Mouse (Mus musculus) cerebellum, adult (tissue): ENCODE measurements at regions not wholly inside any gene's neighbourhood (a gene's known extent, or its start where the extent isn't known, plus 50 kb on each side); places are given as distances from the start of the nearest gene placed in this dataset.
A peak's percentile ranks its signal among the peaks of the same experiment; 100 is the strongest.

Experiments
- ATAC-seq: cut with Nextera tagmentation; 2 replicates; pipeline ENCODE4 v1.9.2; 2017; ENCODE audit warnings: mild to moderate bottlenecking, moderate library complexity, mixed read lengths; ENCODE audit not compliant: insufficient number of reproducible peaks, low FRiP score, low TSS enrichment

GRCm38 (mm10) chr12:79970227-79970901, 142.4 kb downstream of the Zfp36l1 start:
- no peak for ATAC-seq

DNA sequence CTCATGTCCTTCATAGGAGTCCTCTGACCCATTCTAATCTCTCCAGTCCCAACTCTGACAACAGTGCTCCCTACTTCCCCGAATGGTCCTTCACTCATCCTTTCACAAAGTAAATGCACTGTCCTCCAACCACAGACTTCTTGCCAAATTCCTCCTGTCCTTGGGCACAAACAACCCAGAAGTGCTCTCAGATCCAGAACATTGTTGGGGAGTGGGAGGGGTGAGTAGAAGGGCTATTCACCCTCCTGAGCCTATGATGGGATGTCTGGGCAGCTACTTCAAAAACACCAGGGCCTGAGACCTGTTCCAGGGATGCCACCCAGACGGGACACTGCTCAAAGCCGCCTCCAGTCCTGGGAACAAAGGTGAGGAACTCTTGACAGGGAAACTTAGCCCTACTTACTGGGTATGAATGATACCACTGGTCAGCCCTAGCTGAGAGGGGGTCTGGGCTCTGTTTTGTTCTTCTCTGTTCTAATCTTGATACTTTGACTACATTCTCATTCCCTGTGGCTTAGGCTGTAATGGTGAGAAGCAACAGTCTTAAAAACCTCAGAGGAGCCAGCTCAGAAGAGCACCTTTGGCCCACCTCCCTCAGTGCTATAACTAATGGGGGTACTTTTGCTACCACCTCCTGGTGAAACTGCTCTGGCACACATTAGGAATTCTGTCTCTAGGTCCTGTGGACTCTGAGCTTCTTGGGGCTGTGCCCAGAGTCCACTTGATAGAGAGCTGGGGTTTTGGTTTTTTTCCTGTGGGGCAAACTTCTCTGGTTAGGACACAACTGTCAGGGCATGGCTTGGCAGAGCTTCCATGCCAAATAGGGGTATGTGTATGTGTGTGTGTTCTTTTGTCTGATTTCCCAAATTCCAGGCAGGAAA, 143.2 kb downstream of the Zfp36l1 start:
- ATAC-seq, result no peak

DNA sequence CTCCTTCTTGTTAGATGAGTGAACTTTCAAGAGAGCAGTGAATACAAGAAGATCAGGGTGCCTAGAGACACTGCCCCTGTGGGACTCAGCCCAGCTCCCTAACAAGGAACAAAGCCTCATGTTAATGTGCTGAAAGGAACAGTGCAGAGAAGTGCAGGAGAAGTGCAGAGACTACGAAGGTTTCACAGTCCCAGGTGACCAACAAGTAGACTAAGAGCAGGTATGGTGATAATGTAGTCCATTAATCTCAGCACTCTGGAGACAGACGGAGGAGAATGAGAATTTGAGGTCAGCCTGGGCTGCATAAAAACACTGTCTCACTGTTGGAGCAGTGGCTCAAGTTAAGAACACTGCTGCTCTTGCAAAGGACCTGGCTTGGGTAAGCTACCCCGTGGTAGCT, 144.1 kb downstream of the Zfp36l1 start:
- ATAC-seq, result no peak

DNA sequence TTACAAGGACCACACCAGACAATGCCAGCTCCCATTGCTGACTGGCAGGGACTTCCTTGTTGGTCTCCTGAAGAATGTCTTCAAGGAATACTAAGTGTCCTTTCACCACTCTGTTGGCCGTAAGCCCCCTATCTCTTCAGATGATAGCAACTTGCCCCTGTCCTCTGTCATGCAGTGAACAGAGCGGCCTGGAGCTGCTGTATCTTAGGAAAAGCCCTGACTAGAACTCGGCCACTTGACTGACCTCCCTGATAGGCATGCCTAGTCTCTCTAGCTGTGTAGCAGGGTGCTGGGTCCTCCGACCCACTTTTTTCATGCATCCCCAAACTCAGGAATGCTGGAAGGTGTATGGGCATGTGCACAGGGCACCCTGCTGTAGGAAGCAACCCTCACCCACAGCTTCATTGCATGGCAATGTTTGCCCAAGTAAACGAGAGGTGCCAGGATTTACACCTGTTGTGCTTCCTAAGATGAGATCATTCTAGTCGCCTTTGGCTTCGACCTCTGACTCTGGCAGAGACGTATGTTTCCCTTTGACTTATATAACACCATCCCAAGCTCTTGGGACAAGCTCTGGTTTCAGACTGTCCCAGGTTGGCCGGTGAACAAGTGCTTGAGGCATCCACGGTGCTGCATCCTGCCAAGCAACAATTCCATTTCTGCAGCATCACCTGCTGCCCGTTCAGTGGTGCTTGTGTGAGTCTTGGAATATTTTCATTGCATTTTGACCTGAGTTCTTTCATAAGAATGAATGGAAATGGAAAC, 145.1 kb downstream of the Zfp36l1 start:
- 0 out of 2 replicates have a peak, but pooled peaks have one; percentile 22 for ATAC-seq

- no peak for ATAC-seq
These were observed 146.0 kb downstream of the Zfp36l1 start for GRCm38 (mm10) chr12:79966621-79967490.

DNA sequence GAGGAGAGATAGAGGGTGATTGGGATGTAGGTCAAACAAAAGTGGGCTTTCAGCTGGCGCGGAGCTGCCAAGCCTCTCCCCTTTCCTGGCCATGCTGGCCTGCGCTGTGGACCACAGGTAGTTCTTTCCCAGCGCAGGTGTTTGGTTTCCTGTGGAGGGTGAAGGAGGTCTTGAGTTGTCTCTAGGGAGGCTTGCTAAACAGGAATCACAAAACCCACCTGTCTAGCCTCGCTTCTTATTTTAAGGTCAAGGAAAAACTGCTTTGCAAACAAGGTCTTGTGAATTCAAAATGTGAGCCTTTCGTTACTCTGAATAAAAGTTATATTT, 146.6 kb downstream of the Zfp36l1 start:
- ATAC-seq, result no peak

- no peak for ATAC-seq
These were observed 147.1 kb downstream of the Zfp36l1 start for GRCm38 (mm10) chr12:79965471-79966288.

DNA sequence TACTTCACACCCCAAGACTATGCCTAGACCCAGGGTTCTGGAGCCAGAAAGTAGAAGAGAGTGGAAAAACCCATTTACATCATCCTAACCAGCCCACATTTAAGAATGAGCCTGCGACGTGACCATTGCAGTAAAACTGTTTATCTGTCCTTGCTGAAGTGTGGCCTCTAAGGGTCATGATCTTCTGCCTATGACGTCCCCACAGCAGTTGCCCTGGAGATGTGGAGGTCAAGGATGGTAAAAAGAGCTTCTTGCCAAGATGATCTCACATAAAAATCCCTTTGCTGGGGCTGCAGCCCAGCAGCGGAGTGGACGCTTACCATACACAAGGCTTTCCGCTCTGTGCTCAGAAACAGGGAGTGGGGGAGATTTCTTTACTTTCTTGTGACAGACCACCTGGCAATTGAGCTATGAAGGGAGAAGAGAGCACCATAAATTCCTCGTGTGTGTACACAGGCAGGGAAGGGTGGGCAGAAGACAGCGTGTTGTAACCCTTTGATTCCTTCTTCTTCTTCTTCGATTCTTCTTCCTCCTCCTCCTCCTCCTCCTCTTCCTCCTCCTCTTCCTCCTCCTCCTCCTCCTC, 149.3 kb downstream of the Zfp36l1 start:
- ATAC-seq, result no peak

DNA sequence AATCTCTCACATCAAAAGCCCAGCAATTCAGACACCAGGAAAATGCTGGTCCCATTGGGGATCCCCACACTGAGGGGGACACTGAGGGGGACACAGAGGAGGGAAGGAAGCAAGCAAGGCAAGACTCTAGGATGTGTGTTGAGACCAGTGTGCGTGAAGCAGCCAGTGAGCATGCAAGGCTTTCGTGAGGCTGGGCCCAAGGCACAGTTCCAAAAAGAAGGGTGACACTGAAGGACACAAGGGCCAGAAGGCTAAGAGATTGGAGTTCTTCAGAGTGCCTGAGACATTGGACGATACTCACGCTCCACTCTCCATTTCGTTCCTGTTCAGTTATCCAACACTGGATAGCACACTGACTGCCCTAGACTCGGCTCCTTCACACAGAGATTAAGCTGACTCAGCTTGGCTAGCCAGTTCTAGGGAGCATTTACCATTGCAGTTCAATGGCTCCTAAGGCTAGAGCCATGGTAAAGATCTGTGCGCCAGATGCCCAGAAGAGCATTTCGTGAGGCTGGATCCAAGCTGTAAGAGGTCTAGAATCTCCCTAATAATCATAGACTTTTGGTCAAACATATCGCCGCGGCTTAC, 150.1 kb downstream of the Zfp36l1 start:
- ATAC-seq, result no peak

DNA sequence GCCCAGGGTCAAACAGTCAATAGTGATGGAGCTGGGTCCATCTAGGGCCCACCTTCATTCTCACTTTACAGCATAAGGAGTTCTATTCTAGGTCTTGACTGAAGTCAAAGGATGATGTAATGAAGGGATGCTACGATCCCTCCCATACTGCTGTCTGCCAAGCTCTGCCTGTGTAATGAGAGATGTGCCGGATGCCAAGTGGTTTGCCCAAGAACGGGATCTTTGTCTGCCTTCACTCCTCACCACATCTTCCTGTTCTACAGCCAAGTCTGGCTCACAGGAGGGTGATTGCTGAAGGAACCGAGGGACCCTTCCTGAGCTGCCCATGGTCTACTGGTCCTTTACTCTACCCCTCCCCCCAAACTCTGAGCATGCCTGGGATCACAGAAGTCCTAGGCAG, 150.9 kb downstream of the Zfp36l1 start:
- ATAC-seq, result no peak

GRCm38 (mm10) chr12:79961076-79961475, 151.7 kb downstream of the Zfp36l1 start:
- no peak for ATAC-seq

- no peak for ATAC-seq
These were observed 152.4 kb downstream of the Zfp36l1 start for GRCm38 (mm10) chr12:79960446-79960845.

GRCm38 (mm10) chr12:79959540-79960305, 153.1 kb downstream of the Zfp36l1 start:
- ATAC-seq, result no peak

GRCm38 (mm10) chr12:79957211-79957610, 155.6 kb downstream of the Zfp36l1 start:
- no peak for ATAC-seq

DNA sequence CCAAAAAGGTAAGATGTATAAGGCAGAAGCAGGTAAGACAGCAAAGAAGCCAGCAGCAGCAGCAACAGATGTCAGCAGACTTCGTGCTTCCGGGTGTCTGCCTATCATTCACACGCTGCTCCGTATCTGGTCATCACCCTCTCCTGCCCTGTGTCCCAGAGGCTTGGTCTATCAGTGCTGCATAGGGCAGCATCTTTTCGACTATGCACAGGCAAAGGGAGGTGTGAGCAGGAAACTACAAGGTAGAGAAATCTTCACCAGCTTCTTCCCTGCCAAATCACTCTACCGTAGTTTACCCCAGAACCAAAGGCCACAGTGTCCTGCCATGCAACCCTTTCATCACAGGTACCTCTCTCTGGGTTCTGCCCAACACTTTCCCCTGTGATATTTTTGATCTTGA, 156.5 kb downstream of the Zfp36l1 start:
- no peak for ATAC-seq

GRCm38 (mm10) chr12:79955501-79955900, 157.3 kb downstream of the Zfp36l1 start:
- no peak for ATAC-seq

GRCm38 (mm10) chr12:79950579-79951112, 162.2 kb downstream of the Zfp36l1 start:
- no peak for ATAC-seq
